Mouse (Mus musculus) olfactory bulb, adult 2 months (tissue): ENCODE measurements around the gene Hck.

Experiments
- CTCF ChIP-seq: fragments of 200-500 bp; IDR thresholded peaks from 2 replicates; pipeline ENCODE4 v1.5.1; 2012; ENCODE audit warnings: low read depth, mild to moderate bottlenecking, low read length, moderate library complexity; ENCODE audit not compliant: insufficient read depth
- POLR2A ChIP-seq: fragments of 200-500 bp; IDR thresholded peaks from 2 replicates; pipeline ENCODE4 v1.6.1; 2012; ENCODE audit warnings: mild to moderate bottlenecking, low read depth, low read length, moderate library complexity; ENCODE audit not compliant: insufficient read depth

- TF ChIP-seq CTCF (no peak), POLR2A (no peak)
These were observed 41.5 kb downstream of the Hck start for GRCm38 (mm10) chr2:153149742-153150141.
